Mouse (Mus musculus): Measurements from ENCODE around the gene Nubp1. TPM values are rescaled to one million over a fixed set of nuclear protein-coding genes. Genes with fewer than 3 reads are reported as not detected.

Nubp1 gene
- polyA plus RNA-seq, 2 experiments: 46.1 to 59.0 TPM

GRCm38 (mm10) chr16:10369468-10369934 is 42.2 kb upstream of the Nubp1 start:
- Histone ChIP-seq H3K27me3 (ENCODE audit: control insufficient read depth, insufficient read depth, low read length) (no peaks in the 10 kb centered on the region), H3K27ac (replicated peaks; ENCODE audit: low read depth, low read length) (no peak overlapping the region), H3K9me3 (ENCODE audit: control insufficient read depth, low read length) (no peaks in the 10 kb centered on the region), H3K4me2 (replicated peaks; ENCODE audit: low read depth, low read length, severe bottlenecking) (no peak overlapping the region), H3K36me3 (ENCODE audit: control insufficient read depth, insufficient read depth, low read length) (no peaks in the 10 kb centered on the region), H3K4me3 (replicated peaks; ENCODE audit: low read length) (no peak overlapping the region), H3K4me1 (ENCODE audit: control insufficient read depth, insufficient read depth, low read length) (peaks cover 24% of the 10 kb centered on the region), H3K9ac (ENCODE audit: low read depth, low read length, severe bottlenecking) (no peak overlapping the region)
- ATAC-seq (ENCODE audit: low FRiP score, low read depth) (no peak; the same call in 1 of the 2 replicates), DNase-seq (ENCODE audit: low spot score) (no peak)
- no peak for TF ChIP-seq POLR2A (IDR thresholded peaks at IDR 0.05; ENCODE audit: borderline replicate concordance, extremely low read depth, insufficient read depth, insufficient read length)
- WGBS: 59% methylated on average over 3 of the region's 3 CpGs

- no peak for TF ChIP-seq POLR2A (IDR thresholded peaks at IDR 0.05; ENCODE audit: borderline replicate concordance, extremely low read depth, insufficient read depth, insufficient read length)
- Histone ChIP-seq H3K36me3 (ENCODE audit: control insufficient read depth, insufficient read depth, low read length) (no peaks in the 10 kb centered on the region), H3K27ac (replicated peaks; ENCODE audit: low read depth, low read length) (peak overlapping the region; percentile 38; the same call in 1 of the 2 replicates), H3K4me3 (replicated peaks; ENCODE audit: low read length) (no peak overlapping the region), H3K9me3 (ENCODE audit: control insufficient read depth, low read length) (no peaks in the 10 kb centered on the region), H3K27me3 (ENCODE audit: control insufficient read depth, insufficient read depth, low read length) (no peaks in the 10 kb centered on the region), H3K9ac (ENCODE audit: low read depth, low read length, severe bottlenecking) (no peak overlapping the region), H3K4me1 (ENCODE audit: control insufficient read depth, insufficient read depth, low read length) (peaks cover 24% of the 10 kb centered on the region), H3K4me2 (replicated peaks; ENCODE audit: low read depth, low read length, severe bottlenecking) (no peak overlapping the region)
- DNase-seq (ENCODE audit: low spot score) (no peak), ATAC-seq (ENCODE audit: low FRiP score, low read depth) (no peak)
- WGBS: 78% methylated on average over 1 of the region's 1 CpGs
Measured at GRCm38 (mm10) chr16:10369996-10370395, 41.8 kb upstream of the Nubp1 start.

- DNase-seq (ENCODE audit: low spot score) (no peak), ATAC-seq (ENCODE audit: low FRiP score, low read depth) (no peak)
- Histone ChIP-seq H3K9me3 (ENCODE audit: control insufficient read depth, low read length) (no peaks in the 10 kb centered on the region), H3K4me2 (replicated peaks; ENCODE audit: low read depth, low read length, severe bottlenecking) (no peak overlapping the region), H3K4me3 (replicated peaks; ENCODE audit: low read length) (no peak overlapping the region), H3K27me3 (ENCODE audit: control insufficient read depth, insufficient read depth, low read length) (no peaks in the 10 kb centered on the region), H3K9ac (ENCODE audit: low read depth, low read length, severe bottlenecking) (no peak overlapping the region), H3K27ac (replicated peaks; ENCODE audit: low read depth, low read length) (no peak overlapping the region), H3K4me1 (ENCODE audit: control insufficient read depth, insufficient read depth, low read length) (peaks cover 13% of the 10 kb centered on the region), H3K36me3 (ENCODE audit: control insufficient read depth, insufficient read depth, low read length) (no peaks in the 10 kb centered on the region)
- TF ChIP-seq POLR2A (IDR thresholded peaks at IDR 0.05; ENCODE audit: borderline replicate concordance, extremely low read depth, insufficient read depth, insufficient read length): no peak
- WGBS: 84% methylated on average over 4 of the region's 4 CpGs
Measured at GRCm38 (mm10) chr16:10372372-10372771, 39.4 kb upstream of the Nubp1 start.

DNA sequence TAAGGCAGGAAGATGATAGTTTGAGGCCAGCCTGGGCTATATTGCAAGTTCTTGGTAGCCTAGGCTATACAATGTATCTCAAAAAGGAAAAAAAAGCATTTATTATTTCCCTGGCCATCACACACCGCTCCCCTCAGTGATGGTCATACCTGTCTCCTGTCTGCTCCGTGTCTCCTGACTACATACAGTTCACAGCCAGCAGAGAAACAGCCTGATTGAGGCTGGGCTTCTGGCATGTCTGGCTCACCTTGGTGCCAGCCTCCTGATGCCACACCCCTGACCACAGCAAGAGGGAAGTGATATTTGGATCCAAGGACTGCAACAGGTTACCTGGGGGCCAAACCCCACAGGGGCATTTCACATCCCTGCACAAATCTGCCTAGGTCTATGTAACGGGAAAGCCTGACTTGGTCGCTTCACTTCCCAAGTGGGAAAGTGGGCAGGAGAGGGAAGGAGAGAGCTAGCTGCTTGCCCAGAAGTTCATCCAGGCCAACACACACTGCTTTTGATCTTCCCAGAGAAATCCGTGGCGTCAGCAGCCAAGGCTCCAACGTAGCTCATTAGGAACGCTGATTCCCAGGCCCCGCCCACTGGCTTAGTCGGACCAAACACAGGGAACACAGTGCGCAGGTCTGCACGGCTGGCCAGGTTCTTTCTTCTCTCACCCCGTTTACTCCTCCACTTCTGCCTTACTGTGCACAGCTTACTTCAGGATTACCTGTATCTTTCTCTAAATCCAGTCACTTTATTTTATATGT is 37.3 kb upstream of the Nubp1 start:
- Histone ChIP-seq H3K27ac (replicated peaks; ENCODE audit: low read depth, low read length) (no peak overlapping the region), H3K9ac (ENCODE audit: low read depth, low read length, severe bottlenecking) (peak overlapping the region; percentile 36), H3K4me2 (replicated peaks; ENCODE audit: low read depth, low read length, severe bottlenecking) (peak overlapping the region; percentile 36), H3K4me1 (ENCODE audit: control insufficient read depth, insufficient read depth, low read length) (peaks cover 10% of the 10 kb centered on the region), H3K4me3 (replicated peaks; ENCODE audit: low read length) (peak overlapping the region; percentile 3; the same call in 1 of the 2 replicates), H3K9me3 (ENCODE audit: control insufficient read depth, low read length) (no peaks in the 10 kb centered on the region), H3K36me3 (ENCODE audit: control insufficient read depth, insufficient read depth, low read length) (no peaks in the 10 kb centered on the region), H3K27me3 (ENCODE audit: control insufficient read depth, insufficient read depth, low read length) (no peaks in the 10 kb centered on the region)
- 24% methylated on average over 13 of the region's 13 CpGs for WGBS
- no peak for TF ChIP-seq POLR2A (IDR thresholded peaks at IDR 0.05; ENCODE audit: borderline replicate concordance, extremely low read depth, insufficient read depth, insufficient read length)
- DNase-seq (ENCODE audit: low spot score): peak; percentile 59
- peak; percentile 56 for ATAC-seq (ENCODE audit: low FRiP score, low read depth)

- Histone ChIP-seq H3K4me3 (replicated peaks; ENCODE audit: low read length) (no peak overlapping the region), H3K4me2 (replicated peaks; ENCODE audit: low read depth, low read length, severe bottlenecking) (no peak overlapping the region), H3K36me3 (ENCODE audit: control insufficient read depth, insufficient read depth, low read length) (no peaks in the 10 kb centered on the region), H3K27ac (replicated peaks; ENCODE audit: low read depth, low read length) (no peak overlapping the region), H3K27me3 (ENCODE audit: control insufficient read depth, insufficient read depth, low read length) (no peaks in the 10 kb centered on the region), H3K4me1 (ENCODE audit: control insufficient read depth, insufficient read depth, low read length) (peaks cover 2% of the 10 kb centered on the region; the same call in 1 of the 2 replicates), H3K9me3 (ENCODE audit: control insufficient read depth, low read length) (no peaks in the 10 kb centered on the region), H3K9ac (ENCODE audit: low read depth, low read length, severe bottlenecking) (no peak overlapping the region)
- ATAC-seq (ENCODE audit: low FRiP score, low read depth) (no peak), DNase-seq (ENCODE audit: low spot score) (no peak)
- no peak for TF ChIP-seq POLR2A (IDR thresholded peaks at IDR 0.05; ENCODE audit: borderline replicate concordance, extremely low read depth, insufficient read depth, insufficient read length)
- 24% methylated on average over 1 of the region's 1 CpGs for WGBS
Measured at GRCm38 (mm10) chr16:10377286-10377685, 34.5 kb upstream of the Nubp1 start.
